Mouse (Mus musculus): ENCODE measurements around the gene Polr3g. TPM values are rescaled to one million over a fixed set of nuclear protein-coding genes. Genes with fewer than 3 reads are reported as not detected.
A peak's percentile ranks its signal among the peaks of the same experiment; 100 is the strongest.

The Polr3g gene
- 1 to 10 TPM; 3.3 to 4.5 TPM for total RNA-seq (2021)
- 2.0 and 4.5 TPM in 2 replicates for polyA plus RNA-seq (2012; rRNA removed)
- long read RNA-seq: 0 reads

DNA sequence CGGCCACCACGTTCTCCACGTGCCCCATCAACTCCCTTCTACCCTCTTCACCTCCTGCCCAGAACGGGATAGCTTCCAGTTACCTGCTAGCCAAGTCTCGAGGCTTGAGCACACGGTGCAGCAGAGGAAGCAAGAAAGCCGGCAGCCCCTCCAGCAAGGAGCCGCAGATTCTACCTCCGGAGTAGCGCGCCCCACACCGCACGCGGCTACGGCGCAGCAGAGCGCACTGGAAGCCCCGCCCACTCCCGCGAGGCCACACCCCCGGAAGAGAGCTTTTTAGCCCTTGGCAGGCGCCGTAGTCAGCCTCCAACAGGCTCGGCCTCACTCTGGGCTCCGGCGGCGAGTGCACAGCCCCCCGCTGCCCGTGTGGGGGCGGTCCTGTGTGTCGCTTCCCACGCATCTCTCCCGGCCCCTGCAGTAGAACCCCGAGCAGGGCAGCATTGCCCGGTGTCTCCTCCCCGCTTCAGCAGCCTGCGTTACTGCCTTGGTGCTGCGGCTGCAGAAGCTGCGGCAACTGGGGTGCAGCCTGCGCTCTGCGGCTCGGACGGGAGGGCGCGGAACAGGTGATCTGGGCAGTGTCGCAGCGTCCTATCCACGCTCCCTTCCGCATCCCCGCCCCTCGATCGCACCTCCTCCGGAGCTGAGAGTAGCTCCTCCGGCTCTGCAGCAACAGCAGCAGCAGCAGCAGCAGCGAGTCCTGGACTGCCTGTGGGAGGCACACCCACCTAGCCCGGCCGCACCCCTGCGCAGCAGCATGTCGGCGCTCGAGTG lies at the start of gene Polr3g, which contains the start of gene Mblac2:
TSS of gene Polr3g (minus strand) at position 239 of the 771 bp plus-strand sequence.
TSS of gene Mblac2 (plus strand) at position 567 of the 771 bp plus-strand sequence.
- H3K27ac ChIP-seq: peak within 1 kb of the TSS; percentile 86

DNA sequence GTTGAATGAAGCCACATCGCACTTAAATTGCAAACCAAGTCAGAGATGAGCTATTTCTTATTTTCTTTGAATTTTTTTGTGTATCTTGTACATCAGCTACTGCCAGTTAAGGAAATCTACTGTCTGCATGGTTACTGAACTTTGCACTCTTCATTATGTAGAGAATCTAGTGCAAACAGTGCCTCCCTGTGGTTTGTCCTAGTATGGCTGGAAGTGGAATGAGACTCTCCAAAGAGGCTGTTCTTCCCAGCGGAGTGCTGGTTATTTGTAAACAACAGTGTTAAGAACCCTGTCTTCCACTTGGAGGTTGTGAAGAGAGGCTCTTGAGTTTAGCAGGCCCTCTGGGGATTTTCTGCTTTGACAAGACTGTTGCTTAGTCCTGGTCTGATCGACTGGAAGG lies 49.6 kb upstream of the Polr3g start:
- Histone ChIP-seq H3K9ac (ENCODE audit: low read depth, low read length) (no peak overlapping the region), H3K36me3 (ENCODE audit: control insufficient read depth, insufficient read depth, low read length) (no peaks in the 10 kb centered on the region), H3K4me1 (ENCODE audit: control insufficient read depth, insufficient read depth, low read length) (no peaks in the 10 kb centered on the region; the same call in 1 of the 2 replicates), H3K27me3 (ENCODE audit: control insufficient read depth, insufficient read depth, low read length) (no peaks in the 10 kb centered on the region), H3K27ac (no peak overlapping the region), H3K79me2 (replicated peaks; ENCODE audit: control insufficient read depth, insufficient read depth, low read length) (no peaks in the 10 kb centered on the region), H3K4me3 (no peak overlapping the region)
- DNase-seq: peak in 1 of 2 experiments; percentile 31
- intact Hi-C loops (cut with DNase I): loop anchor here (2.0 to 10.0 kb wide), 4 partner anchors 103 to 896 kb away; partner anchors contain the start of gene Lysmd3
- WGBS: 28% methylated on average over 3 of the region's 3 CpGs
- peak; percentile 81 for TF ChIP-seq CTCF (IDR thresholded peaks at IDR 0.05)
- TF ChIP-seq EP300 (IDR thresholded peaks at IDR 0.05; ENCODE audit: insufficient read depth, low read depth, low read length): no peak

More for the DNA sequence above, at the start of gene Polr3g, which contains the start of gene Mblac2:
- WGBS: under 1% methylated on average over 61 of the region's 61 CpGs
- Histone ChIP-seq H3K36me3 (ENCODE audit: control insufficient read depth, insufficient read depth, low read length) (no peaks in the 10 kb centered on the region), H3K4me3 (peak within 1 kb of the TSS; percentile 94), H3K79me2 (replicated peaks; ENCODE audit: control insufficient read depth, insufficient read depth, low read length) (no peaks in the 10 kb centered on the region), H3K9ac (ENCODE audit: low read depth, low read length) (peak within 1 kb of the TSS; percentile 71), H3K27me3 (ENCODE audit: control insufficient read depth, insufficient read depth, low read length) (no peaks in the 10 kb centered on the region), H3K4me1 (ENCODE audit: control insufficient read depth, insufficient read depth, low read length) (no peaks in the 10 kb centered on the region; the same call in 1 of the 2 replicates)
- DNase-seq: peak; percentile 96 to 98
- intact Hi-C loops (cut with DNase I): loop anchor here (5.0 kb wide), 2 partner anchors 54 to 71 kb away; partner anchors contain the start of genes Cetn3 and Lysmd3
- TF ChIP-seq EP300 (IDR thresholded peaks at IDR 0.05; ENCODE audit: insufficient read depth, low read depth, low read length) (no peak), POLR2A (IDR thresholded peaks at IDR 0.05; ENCODE audit: insufficient read depth, low read depth, low read length) (peak; percentile 38; the same call in 1 of the 2 replicates), CTCF (IDR thresholded peaks at IDR 0.05) (peak; percentile 49)

DNA sequence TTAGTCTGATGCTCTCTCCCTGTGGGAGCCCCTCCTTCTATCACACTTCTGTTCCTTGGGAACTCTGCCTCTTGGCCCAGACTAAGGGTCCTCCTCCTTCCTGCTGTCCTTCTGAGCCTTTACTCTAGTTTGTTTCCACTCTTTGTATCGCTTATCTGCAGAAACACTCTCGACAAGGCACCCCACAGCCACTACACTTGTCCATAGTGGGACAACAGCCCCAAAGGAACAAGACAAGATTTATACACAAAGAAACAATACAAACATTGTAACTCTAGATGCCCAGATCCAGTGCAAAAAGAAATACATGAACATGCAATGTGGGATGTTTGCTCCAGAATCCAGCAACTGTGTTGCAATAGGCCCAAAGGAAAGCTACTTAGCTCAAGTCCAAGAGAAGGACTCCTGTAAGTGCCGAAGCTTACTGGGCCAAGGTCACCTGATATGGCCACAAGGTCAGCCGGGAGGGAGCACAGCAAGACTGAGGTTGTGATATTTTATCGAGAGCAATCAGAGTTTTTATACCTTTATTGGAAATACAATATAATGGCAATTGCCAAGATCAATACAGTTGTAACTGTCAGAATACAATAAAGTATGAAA lies 46.3 kb upstream of the Polr3g start:
- 53% methylated on average over 5 of the region's 5 CpGs for WGBS
- Histone ChIP-seq H3K27ac (no peak overlapping the region), H3K27me3 (ENCODE audit: control insufficient read depth, insufficient read depth, low read length) (no peaks in the 10 kb centered on the region), H3K4me3 (no peak overlapping the region), H3K36me3 (ENCODE audit: control insufficient read depth, insufficient read depth, low read length) (no peaks in the 10 kb centered on the region), H3K9ac (ENCODE audit: low read depth, low read length) (no peak overlapping the region), H3K4me1 (ENCODE audit: control insufficient read depth, insufficient read depth, low read length) (no peaks in the 10 kb centered on the region; the same call in 1 of the 2 replicates), H3K79me2 (replicated peaks; ENCODE audit: control insufficient read depth, insufficient read depth, low read length) (no peaks in the 10 kb centered on the region)
- DNase-seq: peak; percentile 17 to 30
- TF ChIP-seq EP300 (IDR thresholded peaks at IDR 0.05; ENCODE audit: insufficient read depth, low read depth, low read length) (no peak), CTCF (IDR thresholded peaks at IDR 0.05) (no peak), POLR2A (IDR thresholded peaks at IDR 0.05; ENCODE audit: insufficient read depth, low read depth, low read length) (no peak)
- intact Hi-C loops (cut with DNase I): no loop called here

DNA sequence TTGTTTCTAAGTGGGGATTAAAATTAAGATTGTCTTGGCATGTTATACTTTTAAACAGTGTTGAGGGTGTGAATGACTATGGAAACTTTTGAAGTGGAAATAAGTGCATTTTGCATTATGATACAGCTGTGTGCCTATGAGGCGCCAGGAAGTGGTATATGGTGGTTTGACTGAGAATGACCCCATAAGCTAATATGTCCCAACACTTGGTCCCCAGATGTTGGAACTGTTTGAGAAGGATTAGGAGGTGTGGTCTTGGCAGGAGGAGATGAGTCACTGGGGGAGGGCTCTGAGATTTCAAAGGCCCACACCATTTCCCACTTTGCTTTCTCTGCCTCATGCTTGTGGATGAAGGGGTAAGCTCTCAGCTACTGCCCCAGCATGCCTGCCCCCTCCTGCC lies 44.5 kb upstream of the Polr3g start:
- Histone ChIP-seq H3K4me1 (ENCODE audit: control insufficient read depth, insufficient read depth, low read length) (no peaks in the 10 kb centered on the region), H3K9ac (ENCODE audit: low read depth, low read length) (no peak overlapping the region), H3K4me3 (no peak overlapping the region), H3K79me2 (replicated peaks; ENCODE audit: control insufficient read depth, insufficient read depth, low read length) (no peaks in the 10 kb centered on the region), H3K27ac (no peak overlapping the region), H3K27me3 (ENCODE audit: control insufficient read depth, insufficient read depth, low read length) (no peaks in the 10 kb centered on the region), H3K36me3 (ENCODE audit: control insufficient read depth, insufficient read depth, low read length) (no peaks in the 10 kb centered on the region)
- WGBS: 100% methylated on average over 1 of the region's 1 CpGs
- no peak for TF ChIP-seq POLR2A (IDR thresholded peaks at IDR 0.05; ENCODE audit: insufficient read depth, low read depth, low read length)
- no peak for TF ChIP-seq CTCF (IDR thresholded peaks at IDR 0.05)
- no peak for TF ChIP-seq EP300 (IDR thresholded peaks at IDR 0.05; ENCODE audit: insufficient read depth, low read depth, low read length)
- DNase-seq: no peak
- intact Hi-C loops (cut with DNase I): no loop called here

DNA sequence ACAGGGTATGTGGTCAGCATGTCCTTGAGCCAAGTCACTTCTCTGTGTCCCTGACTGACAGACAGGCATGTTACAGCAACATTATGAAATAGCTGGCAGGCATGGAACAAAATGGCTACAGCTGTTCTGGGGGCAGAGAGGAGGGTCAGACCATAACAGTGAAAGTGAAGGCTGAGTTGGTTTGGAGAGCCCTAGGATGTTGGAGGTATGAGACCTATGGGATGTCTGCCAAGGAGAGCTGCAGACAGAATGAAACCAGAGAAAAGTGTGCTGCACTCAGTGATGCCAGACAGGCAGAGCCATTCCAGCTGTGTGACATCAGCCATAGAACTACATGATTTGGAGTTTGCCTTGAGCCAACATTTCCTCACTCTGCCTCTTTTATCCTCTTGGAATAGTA lies 44.1 kb upstream of the Polr3g start:
- no peaks in the 10 kb centered on the region for H3K36me3 ChIP-seq (ENCODE audit: control insufficient read depth, insufficient read depth, low read length)
- peak; percentile 13 to 25 for DNase-seq
- no peak overlapping the region for H3K27ac ChIP-seq
- no peak overlapping the region for H3K4me3 ChIP-seq
- no peaks in the 10 kb centered on the region for H3K79me2 ChIP-seq (replicated peaks; ENCODE audit: control insufficient read depth, insufficient read depth, low read length)
- intact Hi-C loops (cut with DNase I): no loop called here
- no peak for TF ChIP-seq EP300 (IDR thresholded peaks at IDR 0.05; ENCODE audit: insufficient read depth, low read depth, low read length)
- TF ChIP-seq POLR2A (IDR thresholded peaks at IDR 0.05; ENCODE audit: insufficient read depth, low read depth, low read length): no peak
- no peak for TF ChIP-seq CTCF (IDR thresholded peaks at IDR 0.05)
- no peak overlapping the region for H3K9ac ChIP-seq (ENCODE audit: low read depth, low read length)
- no peaks in the 10 kb centered on the region for H3K27me3 ChIP-seq (ENCODE audit: control insufficient read depth, insufficient read depth, low read length)
- H3K4me1 ChIP-seq (ENCODE audit: control insufficient read depth, insufficient read depth, low read length): no peaks in the 10 kb centered on the region

DNA sequence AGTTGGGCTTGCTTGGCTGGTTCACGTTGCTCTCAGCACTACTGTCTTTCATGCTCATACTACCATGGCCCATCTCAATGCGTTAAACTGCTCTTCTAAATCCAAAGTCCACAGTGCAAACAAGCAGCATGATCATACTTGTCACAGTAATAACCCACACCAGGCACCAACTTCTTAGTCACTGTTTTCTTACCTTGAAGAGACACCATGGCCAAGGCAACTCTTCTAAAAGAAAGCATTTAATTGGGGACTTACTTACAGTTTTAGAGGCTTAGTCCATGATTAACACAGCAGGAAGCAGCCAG lies 33.2 kb upstream of the Polr3g start:
- Histone ChIP-seq H3K4me1 (ENCODE audit: control insufficient read depth, insufficient read depth, low read length) (peaks cover 1% of the 10 kb centered on the region; the same call in 1 of the 2 replicates), H3K9ac (ENCODE audit: low read depth, low read length) (no peak overlapping the region), H3K27ac (no peak overlapping the region), H3K79me2 (replicated peaks; ENCODE audit: control insufficient read depth, insufficient read depth, low read length) (no peaks in the 10 kb centered on the region), H3K36me3 (ENCODE audit: control insufficient read depth, insufficient read depth, low read length) (no peaks in the 10 kb centered on the region), H3K4me3 (no peak overlapping the region), H3K27me3 (ENCODE audit: control insufficient read depth, insufficient read depth, low read length) (no peaks in the 10 kb centered on the region)
- intact Hi-C loops (cut with DNase I): no loop called here
- whole genome bisulfite sequencing: 46% methylated on average over 2 of the region's 2 CpGs
- no peak for DNase-seq
- TF ChIP-seq EP300 (IDR thresholded peaks at IDR 0.05; ENCODE audit: insufficient read depth, low read depth, low read length): no peak
- TF ChIP-seq POLR2A (IDR thresholded peaks at IDR 0.05; ENCODE audit: insufficient read depth, low read depth, low read length): no peak
- TF ChIP-seq CTCF (IDR thresholded peaks at IDR 0.05): no peak
